Mouse (Mus musculus): ENCODE data around the gene Krtap1-4. TPM values are rescaled to one million over a fixed set of nuclear protein-coding genes. Genes with fewer than 3 reads are reported as not detected.
A peak's percentile ranks its signal among the peaks of the same experiment; 100 is the strongest.

Krtap1-4 gene
- polyA plus RNA-seq, 2 experiments = not detected

- ATAC-seq (ENCODE audit: insufficient read depth) (no peak), DNase-seq (ENCODE audit: low read depth in 3 of 3, low spot score in 3 of 3) (no peak)
- TF ChIP-seq CTCF (IDR thresholded peaks at IDR 0.05; ENCODE audit: low read depth) = no peak
- TF ChIP-seq EP300 (IDR thresholded peaks at IDR 0.05; ENCODE audit: low read depth) = no peak
- Histone ChIP-seq H3K9ac (replicated peaks) (no peak overlapping the region), H3K4me3 (ENCODE audit: insufficient read depth in 1 of 2, low read depth in 2 of 2, low read length in 2 of 2) (no peak overlapping the region), H3K27me3 (ENCODE audit: control insufficient read depth, insufficient read depth, low read length) (no peaks in the 10 kb centered on the region), H3K4me2 (ENCODE audit: low read depth) (no peak overlapping the region), H3K4me1 (replicated peaks; ENCODE audit: control insufficient read depth in 2 of 2, insufficient read depth in 2 of 2, low read length in 1 of 2) (no peaks in the 10 kb centered on the region), H3K27ac (no peak overlapping the region), H3K36me3 (replicated peaks; ENCODE audit: control insufficient read depth, insufficient read depth, low read depth) (no peaks in the 10 kb centered on the region), H3K9me3 (ENCODE audit: control insufficient read depth, low read length) (no peaks in the 10 kb centered on the region)
- WGBS (ENCODE audit: insufficient replicate concordance) = 64% methylated on average over 6 of the region's 6 CpGs
These were observed 1.9 kb downstream of the Krtap1-4 start for GRCm38 (mm10) chr11:99581564-99581963.

DNA sequence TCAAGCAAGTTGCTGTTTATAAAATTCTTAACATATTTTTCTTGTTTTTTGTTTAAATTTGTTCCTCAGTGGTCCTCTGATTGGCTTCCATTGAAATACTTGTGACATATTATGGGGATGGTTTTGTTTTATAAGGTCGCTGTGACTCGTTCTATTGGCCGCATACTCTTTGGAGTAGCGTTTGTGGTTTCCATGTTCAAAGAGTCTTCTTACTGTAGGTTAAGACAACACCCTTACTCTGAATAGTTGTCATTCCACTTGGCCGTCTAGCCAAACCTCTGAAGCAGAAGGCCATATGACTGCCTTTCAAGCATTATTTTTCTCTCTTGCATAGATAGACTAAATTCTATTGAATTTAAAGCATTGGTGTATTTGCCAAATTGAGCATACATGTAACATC, 2.4 kb downstream of the Krtap1-4 start:
- no peak for ATAC-seq (ENCODE audit: insufficient read depth)
- no peak for DNase-seq (ENCODE audit: low read depth in 3 of 3, low spot score in 3 of 3)
- H3K36me3 ChIP-seq (replicated peaks; ENCODE audit: control insufficient read depth, insufficient read depth, low read depth) = no peaks in the 10 kb centered on the region
- no peaks in the 10 kb centered on the region for H3K4me1 ChIP-seq (replicated peaks; ENCODE audit: control insufficient read depth in 2 of 2, insufficient read depth in 2 of 2, low read length in 1 of 2)
- H3K4me2 ChIP-seq (ENCODE audit: low read depth) = no peak overlapping the region
- TF ChIP-seq EP300 (IDR thresholded peaks at IDR 0.05; ENCODE audit: low read depth) (no peak), CTCF (IDR thresholded peaks at IDR 0.05; ENCODE audit: low read depth) (no peak)
- H3K27me3 ChIP-seq (ENCODE audit: control insufficient read depth, insufficient read depth, low read length) = no peaks in the 10 kb centered on the region
- no peak overlapping the region for H3K27ac ChIP-seq
- 74% methylated on average over 5 of the region's 5 CpGs for WGBS (ENCODE audit: insufficient replicate concordance)
- no peaks in the 10 kb centered on the region for H3K9me3 ChIP-seq (ENCODE audit: control insufficient read depth, low read length)
- no peak overlapping the region for H3K9ac ChIP-seq (replicated peaks)
- no peak overlapping the region for H3K4me3 ChIP-seq (ENCODE audit: insufficient read depth in 1 of 2, low read depth in 2 of 2, low read length in 2 of 2)

DNA sequence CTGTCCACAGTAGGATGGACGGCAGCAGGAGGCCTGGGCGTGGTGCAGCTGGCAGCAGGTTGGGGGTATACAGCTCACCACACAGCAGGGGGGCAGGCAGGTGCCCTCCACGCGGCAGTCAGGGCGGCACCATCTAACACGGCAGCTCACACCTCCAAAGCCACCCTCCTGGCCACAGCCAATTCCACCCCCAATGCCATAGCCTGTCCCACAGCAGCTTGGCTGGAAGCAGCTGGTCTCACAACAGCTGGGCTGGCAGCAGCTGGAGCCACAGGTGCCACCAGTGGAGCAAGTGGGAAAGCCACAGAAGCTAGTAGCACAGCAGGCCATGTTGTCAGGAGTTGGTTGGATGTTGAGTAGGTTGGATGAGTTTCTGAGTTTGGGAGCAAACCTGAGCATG, 2.8 kb downstream of the Krtap1-4 start, which contains the start of gene Krtap1-5:
Gene Krtap1-5, minus strand, starts transcription at position 381 of the 400 bp plus-strand sequence.
- Histone ChIP-seq H3K36me3 (replicated peaks; ENCODE audit: control insufficient read depth, insufficient read depth, low read depth) (no peaks in the 10 kb centered on the region), H3K27me3 (ENCODE audit: control insufficient read depth, insufficient read depth, low read length) (no peaks in the 10 kb centered on the region), H3K4me3 (ENCODE audit: insufficient read depth in 1 of 2, low read depth in 2 of 2, low read length in 2 of 2) (no peak within 1 kb of the TSS), H3K27ac (no peak within 1 kb of the TSS), H3K9me3 (ENCODE audit: control insufficient read depth, low read length) (no peaks in the 10 kb centered on the region), H3K9ac (replicated peaks) (no peak within 1 kb of the TSS), H3K4me2 (ENCODE audit: low read depth) (no peak within 1 kb of the TSS), H3K4me1 (replicated peaks; ENCODE audit: control insufficient read depth in 2 of 2, insufficient read depth in 2 of 2, low read length in 1 of 2) (no peaks in the 10 kb centered on the region)
- 65% methylated on average over 6 of the region's 6 CpGs for WGBS (ENCODE audit: insufficient replicate concordance)
- ATAC-seq (ENCODE audit: insufficient read depth) = no peak
- TF ChIP-seq CTCF (IDR thresholded peaks at IDR 0.05; ENCODE audit: low read depth) = no peak
- TF ChIP-seq EP300 (IDR thresholded peaks at IDR 0.05; ENCODE audit: low read depth) = no peak
- no peak for DNase-seq (ENCODE audit: low read depth in 3 of 3, low spot score in 3 of 3)

DNA sequence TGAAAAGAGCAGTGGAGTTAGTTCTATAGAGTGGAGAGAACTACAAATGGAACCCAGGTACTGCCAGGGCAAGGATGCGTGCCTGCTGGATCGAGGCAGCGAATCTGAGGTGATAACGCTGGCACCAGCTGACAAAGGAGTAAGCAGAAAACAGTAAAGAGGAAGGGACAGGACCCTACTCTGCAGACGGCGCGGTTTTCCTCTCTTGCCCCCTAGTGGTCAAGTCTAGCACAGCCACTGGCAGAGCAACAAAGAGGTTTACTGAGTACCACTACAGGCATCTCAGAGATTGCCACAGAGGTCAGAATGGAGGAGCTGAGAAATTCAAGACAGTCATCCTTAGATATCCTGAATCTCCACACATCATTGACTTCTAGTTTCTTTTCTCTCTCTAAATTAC, 9.3 kb downstream of the Krtap1-4 start:
- WGBS (ENCODE audit: insufficient replicate concordance) = 3% methylated on average over 7 of the region's 7 CpGs
- Histone ChIP-seq H3K9me3 (ENCODE audit: control insufficient read depth, low read length) (no peaks in the 10 kb centered on the region), H3K4me3 (ENCODE audit: insufficient read depth in 1 of 2, low read depth in 2 of 2, low read length in 2 of 2) (no peak overlapping the region), H3K4me2 (ENCODE audit: low read depth) (no peak overlapping the region), H3K27me3 (ENCODE audit: control insufficient read depth, insufficient read depth, low read length) (no peaks in the 10 kb centered on the region), H3K4me1 (replicated peaks; ENCODE audit: control insufficient read depth in 2 of 2, insufficient read depth in 2 of 2, low read length in 1 of 2) (no peaks in the 10 kb centered on the region), H3K27ac (no peak overlapping the region), H3K9ac (replicated peaks) (no peak overlapping the region), H3K36me3 (replicated peaks; ENCODE audit: control insufficient read depth, insufficient read depth, low read depth) (no peaks in the 10 kb centered on the region)
- no peak for ATAC-seq (ENCODE audit: insufficient read depth)
- DNase-seq (ENCODE audit: low read depth in 3 of 3, low spot score in 3 of 3) = peak in 2 of 3 experiments; percentile 3 to 7
- TF ChIP-seq CTCF (IDR thresholded peaks at IDR 0.05; ENCODE audit: low read depth) (peak; percentile 81), EP300 (IDR thresholded peaks at IDR 0.05; ENCODE audit: low read depth) (no peak)

DNA sequence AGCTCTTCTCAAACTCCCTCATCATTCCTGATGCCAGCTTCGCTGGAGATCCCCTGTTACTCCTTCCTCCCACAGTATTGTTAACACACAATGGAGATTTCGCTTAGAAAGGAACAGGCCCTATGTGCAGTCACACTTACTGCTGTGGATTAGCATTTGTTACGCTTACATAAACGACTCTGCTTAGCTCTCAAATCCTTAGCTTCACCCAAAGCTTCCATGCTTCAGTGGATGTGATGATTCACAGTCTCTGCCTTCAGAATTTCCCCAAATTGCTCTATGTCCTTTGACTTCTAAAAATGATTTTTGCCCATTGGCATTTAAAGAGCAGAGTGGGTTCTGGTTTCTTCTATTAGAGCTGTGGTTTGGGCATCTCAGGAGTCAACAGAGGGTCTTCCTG, 10.3 kb downstream of the Krtap1-4 start:
- Histone ChIP-seq H3K4me3 (ENCODE audit: insufficient read depth in 1 of 2, low read depth in 2 of 2, low read length in 2 of 2) (no peak overlapping the region), H3K4me2 (ENCODE audit: low read depth) (no peak overlapping the region), H3K9ac (replicated peaks) (no peak overlapping the region), H3K9me3 (ENCODE audit: control insufficient read depth, low read length) (no peaks in the 10 kb centered on the region), H3K36me3 (replicated peaks; ENCODE audit: control insufficient read depth, insufficient read depth, low read depth) (no peaks in the 10 kb centered on the region), H3K27me3 (ENCODE audit: control insufficient read depth, insufficient read depth, low read length) (no peaks in the 10 kb centered on the region), H3K4me1 (replicated peaks; ENCODE audit: control insufficient read depth in 2 of 2, insufficient read depth in 2 of 2, low read length in 1 of 2) (no peaks in the 10 kb centered on the region), H3K27ac (no peak overlapping the region)
- no peak for DNase-seq (ENCODE audit: low read depth in 3 of 3, low spot score in 3 of 3)
- 39% methylated on average over 4 of the region's 4 CpGs for WGBS (ENCODE audit: insufficient replicate concordance)
- TF ChIP-seq CTCF (IDR thresholded peaks at IDR 0.05; ENCODE audit: low read depth) (no peak), EP300 (IDR thresholded peaks at IDR 0.05; ENCODE audit: low read depth) (no peak)
- ATAC-seq (ENCODE audit: insufficient read depth) = no peak
